Mouse (Mus musculus): ENCODE results near the gene 1700030K09Rik.

GRCm38 (mm10) chr8:72500521-72500931 is 56.8 kb downstream of the 1700030K09Rik start:
- no peak for TF ChIP-seq POLR2A (IDR thresholded peaks at IDR 0.05; ENCODE audit: borderline replicate concordance, control insufficient read depth, low read depth, low read length)
- TF ChIP-seq CTCF (IDR thresholded peaks at IDR 0.05; ENCODE audit: control insufficient read depth, insufficient read depth, low read length): no peak
